Mouse (Mus musculus) Muller cell, postnatal 12 days (primary cell): ENCODE results near the gene Ankrd65.

Experiments used
- DNase-seq: peaks from one replicate; pipeline ENCODE4 v3.0.0-alpha.2; 2015; ENCODE audit errors: inconsistent ontology term

Ankrd65 gene

GRCm38 (mm10) chr4:155846871-155847578 lies 56.8 kb downstream of the Ankrd65 start, which contains the start of gene Dvl1:
Dvl1 (plus strand) TSS chr4:155847402.
- DNase-seq = peak; percentile 95

- DNase-seq = peak; percentile 57
Observed at GRCm38 (mm10) chr4:155847591-155848352, 57.5 kb downstream of the Ankrd65 start.

GRCm38 (mm10) chr4:155848434-155849095 lies 58.3 kb downstream of the Ankrd65 start:
- DNase-seq = no peak
